ENCODE assay signal across 12 mouse cellular contexts in the genomic region with DNA sequence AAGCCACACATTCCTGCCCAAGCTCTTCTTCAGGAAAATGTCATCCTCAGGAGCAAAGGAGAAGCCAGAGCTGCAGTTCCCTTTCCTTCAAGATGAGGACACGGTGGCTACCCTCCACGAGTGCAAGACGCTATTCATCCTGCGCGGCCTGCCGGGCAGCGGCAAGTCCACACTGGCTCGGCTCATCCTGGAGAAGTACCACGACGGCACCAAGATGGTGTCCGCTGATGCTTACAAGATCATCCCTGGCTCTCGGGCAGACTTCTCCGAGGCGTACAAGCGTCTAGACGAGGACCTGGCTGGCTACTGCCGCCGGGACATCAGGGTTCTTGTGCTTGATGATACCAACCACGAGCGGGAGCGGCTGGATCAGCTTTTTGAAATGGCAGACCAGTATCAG. TPM values are rescaled to one million over a fixed set of nuclear protein-coding genes. Genes with fewer than 3 reads are reported as not detected.
DNase-seq lines count a peak whose midpoint lies in the region; ATAC-seq lines count a peak whose summit lies in the region.
"Had no signal": no experiment of that assay in that cellular context is flagged by ENCODE, and none has a peak within 500 bp of the region (broad histone marks: within the 10 kb centered on the region; RNA-seq: fewer than 3 reads in every experiment).

No protein-coding gene starts in this region.

- H3K9ac ChIP-seq in hindbrain, embryonic 13.5 days: peak overlapping the region; percentile 78
- H3K9ac ChIP-seq in hindbrain, embryonic 12.5 days: no peak overlapping the region
- H3K9ac ChIP-seq in hindbrain, embryonic 15.5 days: no peak overlapping the region
- H3K9ac ChIP-seq in midbrain, embryonic 14.5 days (replicated peaks; ENCODE audit: low read length): no peak overlapping the region
- H3K9ac ChIP-seq: embryonic facial prominence, embryonic 12.5 days had no signal

- WGBS in hindbrain, embryonic 13.5 days: 73% methylated on average over 21 of the region's 21 CpGs
- WGBS in hindbrain, embryonic 12.5 days: 69% methylated on average over 21 of the region's 21 CpGs
- 69% methylated on average over 21 of the region's 21 CpGs for WGBS in hindbrain, embryonic 15.5 days
- WGBS in midbrain, embryonic 14.5 days: 64% methylated on average over 21 of the region's 21 CpGs

- no peak overlapping the region for H3K27ac ChIP-seq in hindbrain, embryonic 13.5 days
- H3K27ac ChIP-seq in hindbrain, embryonic 12.5 days: no peak overlapping the region
- H3K27ac ChIP-seq in hindbrain, embryonic 15.5 days (replicated peaks): no peak overlapping the region
- no peak overlapping the region for H3K27ac ChIP-seq in midbrain, embryonic 14.5 days (replicated peaks; ENCODE audit: low read depth, low read length)

- peaks cover 13% of the 10 kb centered on the region for H3K27me3 ChIP-seq in hindbrain, embryonic 13.5 days
- peaks cover 10% of the 10 kb centered on the region for H3K27me3 ChIP-seq in hindbrain, embryonic 12.5 days
- H3K27me3 ChIP-seq in hindbrain, embryonic 15.5 days: peaks cover 6% of the 10 kb centered on the region; the same call in 1 of the 2 replicates
- peaks cover 5% of the 10 kb centered on the region; the same call in 1 of the 2 replicates for H3K27me3 ChIP-seq in midbrain, embryonic 14.5 days (ENCODE audit: control insufficient read depth, insufficient read depth, low read length)

- H3K4me2 ChIP-seq in hindbrain, embryonic 13.5 days: peak overlapping the region; percentile 80
- H3K4me2 ChIP-seq in hindbrain, embryonic 12.5 days (replicated peaks): no peak overlapping the region; the same call in 1 of the 2 replicates
- H3K4me2 ChIP-seq in hindbrain, embryonic 15.5 days: peak overlapping the region; percentile 83
- H3K4me2 ChIP-seq in midbrain, embryonic 14.5 days (ENCODE audit: low read length): peak overlapping the region; percentile 80; the same call in 1 of the 2 replicates

- ATAC-seq in hindbrain, embryonic 13.5 days (ENCODE audit: low FRiP score): no peak
- ATAC-seq in hindbrain, embryonic 12.5 days (ENCODE audit: low FRiP score): no peak
- no peak for ATAC-seq in hindbrain, embryonic 15.5 days (ENCODE audit: low FRiP score, low read depth)
- ATAC-seq in midbrain, embryonic 14.5 days (ENCODE audit: low FRiP score, low TSS enrichment): no peak

- H3K9me3 ChIP-seq in hindbrain, embryonic 13.5 days: no peaks in the 10 kb centered on the region
- no peaks in the 10 kb centered on the region for H3K9me3 ChIP-seq in hindbrain, embryonic 12.5 days (replicated peaks)
- H3K9me3 ChIP-seq in hindbrain, embryonic 15.5 days: no peaks in the 10 kb centered on the region
- H3K9me3 ChIP-seq in midbrain, embryonic 14.5 days (ENCODE audit: control insufficient read depth, low read length): no peaks in the 10 kb centered on the region
- H3K9me3 ChIP-seq: embryonic facial prominence, embryonic 12.5 days had no signal

- peaks cover 35% of the 10 kb centered on the region for H3K4me1 ChIP-seq in hindbrain, embryonic 13.5 days (replicated peaks)
- peaks cover 25% of the 10 kb centered on the region for H3K4me1 ChIP-seq in hindbrain, embryonic 12.5 days
- peaks cover 28% of the 10 kb centered on the region for H3K4me1 ChIP-seq in hindbrain, embryonic 15.5 days (replicated peaks)
- H3K4me1 ChIP-seq in midbrain, embryonic 14.5 days (ENCODE audit: control insufficient read depth, insufficient read depth, low read length): peaks cover 12% of the 10 kb centered on the region

- DNase-seq in ES-CJ7 (ENCODE audit: low read depth, low spot score): peak; percentile 43
- no peak for DNase-seq in midbrain, embryonic 14.5 days
- no peak for DNase-seq in kidney, postnatal 4 days
- DNase-seq in embryo, embryonic 10 days (ENCODE audit: low spot score): no peak
- DNase-seq in lung, postnatal 14 days: no peak
- DNase-seq: heart, postnatal 14 days; kidney, postnatal 25 days; thymus, postnatal 36 days had no signal

- H3K36me3 ChIP-seq in hindbrain, embryonic 13.5 days: peaks cover 33% of the 10 kb centered on the region
- peaks cover 28% of the 10 kb centered on the region for H3K36me3 ChIP-seq in hindbrain, embryonic 12.5 days
- peaks cover 4% of the 10 kb centered on the region; the same call in 1 of the 2 replicates for H3K36me3 ChIP-seq in hindbrain, embryonic 15.5 days
- peaks cover 27% of the 10 kb centered on the region for H3K36me3 ChIP-seq in midbrain, embryonic 14.5 days (ENCODE audit: control insufficient read depth, insufficient read depth, low read length)

- H3K4me3 ChIP-seq in hindbrain, embryonic 13.5 days: no peak overlapping the region
- no peak overlapping the region for H3K4me3 ChIP-seq in hindbrain, embryonic 12.5 days
- H3K4me3 ChIP-seq in hindbrain, embryonic 15.5 days: 0 out of 2 replicates have a peak overlapping the region, but pooled peaks have one; percentile 58
- H3K4me3 ChIP-seq in midbrain, embryonic 14.5 days (replicated peaks; ENCODE audit: low read depth, low read length): no peak overlapping the region

RNA-seq across cellular contexts. Expression of gene Cnp, which starts 1.6 kb away (rescaled TPM):
- polyA plus RNA-seq in hindbrain, embryonic 13.5 days (2015; fragmentation: Nextera tagmentation; extraction: Ambion mirVana): 34.5 and 37.0 TPM in 2 replicates
- polyA plus RNA-seq in hindbrain, embryonic 12.5 days (2016; fragmentation: Nextera tagmentation; extraction: Ambion mirVana): 29.1 and 29.2 TPM in 2 replicates
- polyA plus RNA-seq in hindbrain, embryonic 15.5 days (2015; fragmentation: Nextera tagmentation; extraction: Ambion mirVana): 60.1 and 61.3 TPM in 2 replicates
- 24.8 and 28.7 TPM in 2 replicates for polyA plus RNA-seq in midbrain, embryonic 14.5 days (2014; fragmentation: Nextera tagmentation; extraction: Ambion mirVana)

RNA-seq across cellular contexts. Expression of gene Ttc25, which starts 30.8 kb away (rescaled TPM):
- polyA plus RNA-seq in hindbrain, embryonic 13.5 days (2015; fragmentation: Nextera tagmentation; extraction: Ambion mirVana): 2.0 and 2.8 TPM in 2 replicates
- polyA plus RNA-seq in hindbrain, embryonic 12.5 days (2016; fragmentation: Nextera tagmentation; extraction: Ambion mirVana): 2.7 and 3.2 TPM in 2 replicates
- polyA plus RNA-seq in hindbrain, embryonic 15.5 days (2015; fragmentation: Nextera tagmentation; extraction: Ambion mirVana): 2.6 and 2.7 TPM in 2 replicates
- polyA plus RNA-seq in midbrain, embryonic 14.5 days (2014; fragmentation: Nextera tagmentation; extraction: Ambion mirVana): 1.9 and 2.5 TPM in 2 replicates

RNA-seq across cellular contexts. Expression of gene Nkiras2, which starts 42.8 kb away (rescaled TPM):
- polyA plus RNA-seq in hindbrain, embryonic 13.5 days (2015; fragmentation: Nextera tagmentation; extraction: Ambion mirVana): 110 and 115 TPM in 2 replicates
- 101 and 109 TPM in 2 replicates for polyA plus RNA-seq in hindbrain, embryonic 12.5 days (2016; fragmentation: Nextera tagmentation; extraction: Ambion mirVana)
- polyA plus RNA-seq in hindbrain, embryonic 15.5 days (2015; fragmentation: Nextera tagmentation; extraction: Ambion mirVana): 96.2 and 104 TPM in 2 replicates
- polyA plus RNA-seq in midbrain, embryonic 14.5 days (2014; fragmentation: Nextera tagmentation; extraction: Ambion mirVana): 125 and 129 TPM in 2 replicates

RNA-seq across cellular contexts. Expression of gene Dnajc7, which starts 43.7 kb away (rescaled TPM):
- polyA plus RNA-seq in hindbrain, embryonic 13.5 days (2015; fragmentation: Nextera tagmentation; extraction: Ambion mirVana): 308 and 315 TPM in 2 replicates
- polyA plus RNA-seq in hindbrain, embryonic 12.5 days (2016; fragmentation: Nextera tagmentation; extraction: Ambion mirVana): 307 and 311 TPM in 2 replicates
- polyA plus RNA-seq in hindbrain, embryonic 15.5 days (2015; fragmentation: Nextera tagmentation; extraction: Ambion mirVana): 278 and 296 TPM in 2 replicates
- 93.7 and 108 TPM in 2 replicates for polyA plus RNA-seq in midbrain, embryonic 14.5 days (2014; fragmentation: Nextera tagmentation; extraction: Ambion mirVana)

RNA-seq across cellular contexts. Expression of gene Acly, which starts 48.5 kb away (rescaled TPM):
- 255 and 257 TPM in 2 replicates for polyA plus RNA-seq in hindbrain, embryonic 13.5 days (2015; fragmentation: Nextera tagmentation; extraction: Ambion mirVana)
- polyA plus RNA-seq in hindbrain, embryonic 12.5 days (2016; fragmentation: Nextera tagmentation; extraction: Ambion mirVana): 348 and 359 TPM in 2 replicates
- 228 and 230 TPM in 2 replicates for polyA plus RNA-seq in hindbrain, embryonic 15.5 days (2015; fragmentation: Nextera tagmentation; extraction: Ambion mirVana)
- polyA plus RNA-seq in midbrain, embryonic 14.5 days (2014; fragmentation: Nextera tagmentation; extraction: Ambion mirVana): 161 and 219 TPM in 2 replicates
